Mouse (Mus musculus) spleen, adult 2 months (tissue): ENCODE data around the gene Cdiptos. TPM values are rescaled to one million over a fixed set of nuclear protein-coding genes. Genes with fewer than 3 reads are reported as not detected.

Experiments used
- DNase-seq, 2 experiments: peaks; one replicate each; pipeline versions ENCODE4 v3.0.0 to v3.0.0-alpha.2; 2012 to 2021; ENCODE audit warnings: low spot score in 2 of 2, low read depth in 1 of 2
- H3K27ac ChIP-seq: fragments of 200-500 bp; 2 replicates; pipeline ENCODE4 v1.5.1; 2012; ENCODE audit warnings: low read length, inconsistent platforms; ENCODE audit not compliant: insufficient read depth
- H3K27me3 ChIP-seq: fragments of 200-500 bp; 2 replicates; pipeline ENCODE4 v1.6.1; 2012; ENCODE audit warnings: mild to moderate bottlenecking, moderate library complexity, low read length, inconsistent platforms; ENCODE audit not compliant: control insufficient read depth, insufficient read depth
- H3K36me3 ChIP-seq: fragments of 200-500 bp; 2 replicates; pipeline ENCODE4 v1.6.1; 2012; ENCODE audit warnings: mild to moderate bottlenecking, low read length, inconsistent platforms; ENCODE audit not compliant: control insufficient read depth, insufficient read depth
- H3K4me1 ChIP-seq: fragments of 200-500 bp; 2 replicates; pipeline ENCODE4 v1.6.1; 2011; ENCODE audit warnings: inconsistent platforms; ENCODE audit not compliant: control insufficient read depth, insufficient read depth, insufficient read length
- H3K4me3 ChIP-seq: fragments of 200-500 bp; 2 replicates; pipeline ENCODE4 v1.5.1; 2011; ENCODE audit warnings: mild to moderate bottlenecking, inconsistent platforms; ENCODE audit not compliant: insufficient read depth, insufficient read length; ENCODE audit errors: extremely low read depth
- CTCF ChIP-seq: fragments of 200-500 bp; IDR thresholded peaks from 2 replicates; pipeline ENCODE4 v1.5.1; 2011; ENCODE audit warnings: mild to moderate bottlenecking, inconsistent platforms; ENCODE audit not compliant: insufficient read depth, insufficient read length, insufficient replicate concordance; ENCODE audit errors: extremely low read depth
- POLR2A ChIP-seq: fragments of 200-500 bp; IDR thresholded peaks from 2 replicates; pipeline ENCODE4 v1.6.1; 2011; ENCODE audit warnings: low read depth, low read length, inconsistent platforms
- WGBS: fragments of 180-500 bp; shearing (Covaris S2); methylation state at CpG from one replicate; pipeline ENCODE4 v1.1.7; 2018; 5-methylcytosine and 5-hydroxymethylcytosine counted together
- polyA plus RNA-seq: library from polyadenylated mRNA; depleted of rRNA; stranded (reverse); fragments of >200 nt; gene quantifications from 2 replicates; pipeline ENCODE4 v1.2.3, GENCODE M21; 2012

The Cdiptos gene
- polyA plus RNA-seq, 1 experiment = 0.71 TPM

- TF ChIP-seq POLR2A (no peak), CTCF (no peak)
- Histone ChIP-seq H3K27ac (no peak overlapping the region), H3K4me1 (peaks cover 26% of the 10 kb centered on the region), H3K36me3 (peaks cover 14% of the 10 kb centered on the region), H3K4me3 (no peak overlapping the region), H3K27me3 (no peaks in the 10 kb centered on the region)
- no peak for DNase-seq
- 93% methylated on average over 15 of the region's 15 CpGs for WGBS
Measured at GRCm38 (mm10) chr7:127018416-127019305, 42.8 kb upstream of the Cdiptos start.

GRCm38 (mm10) chr7:127017950-127018345 lies 42.0 kb upstream of the Cdiptos start:
- WGBS = 82% methylated on average over 6 of the region's 6 CpGs
- H3K27me3 ChIP-seq = no peaks in the 10 kb centered on the region
- DNase-seq = no peak
- H3K4me1 ChIP-seq = peaks cover 25% of the 10 kb centered on the region
- TF ChIP-seq POLR2A (no peak), CTCF (no peak)
- no peak overlapping the region for H3K4me3 ChIP-seq
- 0 out of 2 replicates have a peak overlapping the region, but pooled peaks have one; percentile 4 for H3K27ac ChIP-seq
- H3K36me3 ChIP-seq = peaks cover 7% of the 10 kb centered on the region

GRCm38 (mm10) chr7:127016971-127017949 lies 41.4 kb upstream of the Cdiptos start, which contains the start of gene Pagr1a:
TSS of gene Pagr1a (minus strand) at chr7:127017352.
- Histone ChIP-seq H3K27ac (peak within 1 kb of the TSS; percentile 93), H3K4me1 (peaks cover 22% of the 10 kb centered on the region), H3K4me3 (peak within 1 kb of the TSS; percentile 76), H3K36me3 (peaks cover 3% of the 10 kb centered on the region), H3K27me3 (no peaks in the 10 kb centered on the region)
- peak; percentile 97 to 99 for DNase-seq
- 3% methylated on average over 39 of the region's 39 CpGs for WGBS
- TF ChIP-seq CTCF (peak; percentile 76), POLR2A (peak; percentile 50; the same call in 1 of the 2 replicates)

- H3K36me3 ChIP-seq = peaks cover 2% of the 10 kb centered on the region; the same call in 1 of the 2 replicates
- no peaks in the 10 kb centered on the region for H3K27me3 ChIP-seq
- WGBS = under 1% methylated on average over 22 of the region's 22 CpGs
- DNase-seq = no peak
- H3K4me3 ChIP-seq = peak overlapping the region; percentile 76
- H3K27ac ChIP-seq = peak overlapping the region; percentile 93
- H3K4me1 ChIP-seq = peaks cover 16% of the 10 kb centered on the region
- TF ChIP-seq POLR2A = peak; percentile 10; the same call in 1 of the 2 replicates
- TF ChIP-seq CTCF = no peak
Measured at GRCm38 (mm10) chr7:127016486-127016938, 40.6 kb upstream of the Cdiptos start.

- no peaks in the 10 kb centered on the region for H3K27me3 ChIP-seq
- TF ChIP-seq CTCF = no peak
- TF ChIP-seq POLR2A = no peak
Measured at GRCm38 (mm10) chr7:127016481-127016485, 40.4 kb upstream of the Cdiptos start, which contains the start of gene Pagr1b. TSS of gene Pagr1b (minus strand) at chr7:127016484.

GRCm38 (mm10) chr7:127016081-127016480 lies 40.2 kb upstream of the Cdiptos start:
- Histone ChIP-seq H3K4me1 (peaks cover 12% of the 10 kb centered on the region), H3K27ac (peak overlapping the region; percentile 93), H3K4me3 (peak overlapping the region; percentile 76), H3K36me3 (peaks cover 2% of the 10 kb centered on the region; the same call in 1 of the 2 replicates), H3K27me3 (no peaks in the 10 kb centered on the region)
- TF ChIP-seq POLR2A (no peak), CTCF (no peak)
- 15% methylated on average over 10 of the region's 10 CpGs for WGBS
- no peak for DNase-seq

More at GRCm38 (mm10) chr7:127016481-127016485, 40.4 kb upstream of the Cdiptos start, which contains the start of gene Pagr1b:
- peak within 1 kb of the TSS; percentile 93 for H3K27ac ChIP-seq
- H3K4me3 ChIP-seq = peak within 1 kb of the TSS; percentile 76
- DNase-seq = no peak
- peaks cover 2% of the 10 kb centered on the region; the same call in 1 of the 2 replicates for H3K36me3 ChIP-seq
- peaks cover 14% of the 10 kb centered on the region for H3K4me1 ChIP-seq

GRCm38 (mm10) chr7:127014993-127015392 lies 39.1 kb upstream of the Cdiptos start:
- Histone ChIP-seq H3K27ac (no peak overlapping the region), H3K4me3 (no peak overlapping the region)
- WGBS = 92% methylated on average over 12 of the region's 12 CpGs

More at GRCm38 (mm10) chr7:127014993-127015392, 39.1 kb upstream of the Cdiptos start:
- H3K27me3 ChIP-seq = no peaks in the 10 kb centered on the region
- peaks cover 6% of the 10 kb centered on the region; the same call in 1 of the 2 replicates for H3K4me1 ChIP-seq
- no peak for DNase-seq
- H3K36me3 ChIP-seq = peaks cover 2% of the 10 kb centered on the region; the same call in 1 of the 2 replicates
- TF ChIP-seq POLR2A (no peak), CTCF (no peak)
